Mouse (Mus musculus) left cerebral cortex, adult 18-20 months (tissue): ENCODE measurements around the gene B3gat2. TPM values are rescaled to one million over a fixed set of nuclear protein-coding genes. Genes with fewer than 3 reads are reported as not detected.
A peak's percentile ranks its signal among the peaks of the same experiment; 100 is the strongest.

Source experiments
- DNase-seq, 2 experiments: peaks; one replicate each; pipeline ENCODE4 v3.0.0; 2021 to 2022; ENCODE audit warnings: low spot score in 2 of 2, mixed read lengths in 1 of 2
- long read RNA-seq, 2 experiments: library from polyadenylated mRNA; stranded (forward); transcript quantifications; one replicate each; pipeline ENCODE4 v2.0.0; 2021
- total RNA-seq, 2 experiments: library from RNA; stranded (reverse); gene quantifications; 2 replicates each; pipeline ENCODE4 v1.2.3; 2021

Gene B3gat2
- 1 to 10 TPM; 6.9 to 8.6 TPM for total RNA-seq
- long read RNA-seq, experiment 1, full-length matches to known transcripts = 1 of 1 reads
- long read RNA-seq, experiment 1, partial matches to known transcripts = 0 of 1 reads
- long read RNA-seq, experiment 1, other reads (novel, unspliced or antisense) = 0 of 1 reads
- long read RNA-seq, experiment 2, full-length matches to known transcripts = 1 of 1 reads
- long read RNA-seq, experiment 2, partial matches to known transcripts = 0 of 1 reads
- long read RNA-seq, experiment 2, other reads (novel, unspliced or antisense) = 0 of 1 reads

DNA sequence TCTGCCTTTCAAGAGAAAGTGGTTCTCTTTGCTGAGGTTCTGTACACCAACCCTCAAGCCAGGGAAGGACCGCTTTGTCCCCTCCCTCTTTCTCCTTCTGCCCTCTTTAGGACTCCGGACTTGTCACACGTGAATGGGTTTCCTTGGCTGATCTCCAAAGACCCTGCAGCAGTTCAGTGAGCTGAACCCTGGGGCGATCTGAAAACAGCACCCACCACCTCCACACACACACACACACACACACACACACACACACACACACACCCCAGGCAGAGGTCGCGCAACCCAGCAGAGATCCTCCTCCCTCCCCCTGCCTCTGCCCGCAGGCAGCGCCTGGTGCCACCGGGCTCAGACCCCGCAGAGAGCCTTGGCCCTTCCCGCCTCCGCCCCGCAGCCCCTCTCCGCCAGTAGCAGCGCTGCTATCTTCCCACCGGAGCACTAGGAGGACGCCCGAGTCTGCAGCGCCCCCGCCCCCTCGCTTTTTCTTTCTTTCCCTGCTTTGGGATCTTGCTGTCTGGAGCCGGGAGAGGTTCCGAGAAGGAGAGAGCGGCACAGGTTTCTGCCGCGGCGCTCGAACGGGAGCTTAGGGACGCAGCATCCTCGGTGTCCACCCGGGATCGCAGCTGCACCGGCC, at the start of gene B3gat2:
B3gat2 (plus strand) TSS at position 252 of the 634 bp plus-strand sequence.
- peak; percentile 24 to 51 for DNase-seq

DNA sequence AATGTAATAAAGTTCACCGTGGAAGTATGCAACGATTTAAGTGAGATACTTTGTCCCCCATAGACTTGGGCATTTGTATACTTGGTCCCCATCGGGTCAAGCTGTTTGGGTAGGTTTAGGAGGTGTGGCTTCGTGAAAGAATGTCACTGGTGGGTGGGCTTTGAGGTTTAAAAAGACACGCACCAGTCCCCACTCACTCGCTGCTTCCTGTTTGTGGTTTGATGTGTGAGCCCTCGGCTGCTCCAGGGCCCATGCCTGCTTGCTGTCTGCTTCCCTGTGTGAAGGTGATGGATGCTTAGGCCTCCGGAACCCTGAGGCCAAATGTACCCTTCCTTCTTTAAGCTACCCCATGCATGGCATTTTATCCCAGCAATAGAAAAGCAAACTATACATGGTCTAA, 41.2 kb upstream of the B3gat2 start:
- no peak for DNase-seq

GRCm38 (mm10) chr1:23721036-23721435, 40.5 kb upstream of the B3gat2 start:
- DNase-seq = no peak

GRCm38 (mm10) chr1:23722469-23723372, 38.8 kb upstream of the B3gat2 start:
- no peak for DNase-seq

GRCm38 (mm10) chr1:23731324-23731723, 30.2 kb upstream of the B3gat2 start:
- DNase-seq = no peak

- no peak for DNase-seq
Measured at GRCm38 (mm10) chr1:23750864-23751532, 10.6 kb upstream of the B3gat2 start.

GRCm38 (mm10) chr1:23753091-23753490, 8.5 kb upstream of the B3gat2 start:
- no peak for DNase-seq

DNA sequence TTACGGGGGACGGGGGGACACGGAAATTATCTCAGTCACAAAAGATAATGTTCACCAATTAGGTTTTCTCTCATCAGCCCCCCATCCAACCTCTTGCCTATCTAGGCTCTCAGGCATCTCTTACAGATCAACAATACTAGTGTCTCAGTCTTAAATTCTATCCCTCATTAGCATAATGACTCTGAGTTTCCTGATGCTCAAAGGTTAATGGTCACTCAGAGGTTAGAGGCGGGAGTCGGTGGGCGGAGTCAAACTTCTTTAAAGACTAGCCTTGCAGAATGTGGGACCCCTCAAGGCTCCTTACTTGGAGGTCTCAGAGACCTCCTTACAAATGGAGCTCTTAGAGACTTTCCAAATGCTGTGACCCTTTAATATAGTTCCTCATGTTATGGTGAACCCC, 8.0 kb upstream of the B3gat2 start:
- no peak for DNase-seq

GRCm38 (mm10) chr1:23754340-23754739, 7.2 kb upstream of the B3gat2 start:
- no peak for DNase-seq

- no peak for DNase-seq
Measured at GRCm38 (mm10) chr1:23754967-23755366, 6.6 kb upstream of the B3gat2 start.

DNA sequence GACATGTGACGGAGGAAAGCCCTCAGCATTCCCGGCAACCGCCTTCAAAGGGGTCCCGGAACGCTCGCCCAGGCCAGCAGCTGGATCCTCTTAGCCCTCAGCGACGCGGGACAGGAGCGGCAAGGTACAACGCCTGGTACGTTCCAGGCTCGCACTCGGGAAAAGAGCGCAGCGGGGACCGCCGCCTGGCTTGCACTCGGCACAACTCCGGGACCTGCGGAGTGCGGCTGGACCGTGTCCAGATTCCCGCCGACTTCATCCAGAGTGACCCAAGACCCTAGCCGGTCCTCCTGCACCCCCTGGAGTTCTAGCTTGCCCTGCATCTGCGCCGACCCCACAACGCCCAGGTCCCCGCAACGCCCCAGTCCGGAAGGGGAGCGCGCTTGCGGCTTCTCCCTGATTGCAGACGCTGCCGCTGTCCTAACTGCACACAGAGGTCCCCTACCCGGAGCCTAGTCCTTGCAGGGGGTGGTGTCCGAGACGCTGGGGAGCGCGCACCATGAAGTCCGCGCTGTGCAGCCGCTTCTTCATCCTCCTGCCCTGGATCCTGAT, 659 bp downstream of the B3gat2 start:
- DNase-seq = peak; percentile 9 to 34

DNA sequence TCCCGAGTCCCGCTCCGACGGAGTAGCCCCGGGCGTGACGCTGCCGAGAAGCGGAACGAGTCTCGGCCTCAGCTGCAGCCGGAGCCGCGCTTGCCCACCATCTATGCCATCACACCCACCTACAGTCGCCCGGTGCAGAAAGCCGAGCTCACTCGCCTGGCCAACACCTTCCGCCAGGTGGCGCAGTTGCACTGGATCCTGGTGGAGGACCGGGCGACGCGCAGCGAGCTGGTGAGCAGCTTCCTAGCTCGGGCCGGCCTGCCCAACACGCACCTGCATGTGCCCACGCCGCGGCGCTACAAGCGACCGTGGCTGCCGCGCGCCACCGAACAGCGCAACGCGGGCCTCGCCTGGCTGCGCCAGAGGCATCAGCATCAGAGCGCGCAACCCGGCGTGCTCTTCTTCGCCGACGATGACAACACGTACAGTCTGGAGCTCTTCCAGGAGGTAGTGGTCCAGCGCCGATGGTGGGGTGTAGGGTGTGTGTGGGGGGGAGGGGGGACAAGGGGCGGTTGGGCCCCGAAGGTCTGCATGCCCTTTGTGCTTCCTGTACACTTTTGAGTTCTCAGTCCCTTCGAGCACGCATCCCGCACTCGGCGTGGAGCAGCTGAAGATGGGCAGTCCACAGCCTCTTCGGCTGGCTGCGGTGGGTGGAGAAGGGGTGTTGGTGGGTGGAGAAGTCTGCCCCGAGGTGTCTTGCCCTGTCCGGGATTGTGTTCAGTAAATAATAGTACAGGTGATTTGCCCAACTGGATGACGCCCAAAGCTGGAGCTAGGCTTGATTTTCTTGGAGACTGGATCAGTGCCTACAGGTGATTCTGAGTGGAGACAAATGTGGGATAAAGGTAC, 1.5 kb downstream of the B3gat2 start:
- DNase-seq = peak; percentile 95 to 97

- no peak for DNase-seq
Measured at GRCm38 (mm10) chr1:23763726-23764125, 2.2 kb downstream of the B3gat2 start.

DNA sequence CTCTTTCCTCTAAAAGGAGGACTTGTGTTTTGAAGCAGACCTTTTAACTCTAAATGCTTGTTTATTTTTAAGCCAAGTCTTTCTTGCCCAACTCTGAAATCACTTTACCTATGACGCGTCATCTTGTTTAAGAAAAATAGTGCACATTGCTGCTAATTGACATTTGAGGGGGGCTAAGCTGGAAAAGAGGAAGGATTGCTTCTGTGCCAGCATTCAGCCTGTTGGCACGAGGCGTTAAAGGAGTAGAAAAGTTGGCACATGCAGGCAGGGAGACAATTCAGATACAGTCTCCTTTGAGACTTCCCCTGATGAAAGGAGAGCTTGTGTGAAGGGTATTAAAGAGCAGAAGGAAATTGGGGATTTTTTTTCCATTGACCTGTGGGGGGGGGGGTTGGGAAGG, 3.2 kb downstream of the B3gat2 start:
- DNase-seq = no peak

DNA sequence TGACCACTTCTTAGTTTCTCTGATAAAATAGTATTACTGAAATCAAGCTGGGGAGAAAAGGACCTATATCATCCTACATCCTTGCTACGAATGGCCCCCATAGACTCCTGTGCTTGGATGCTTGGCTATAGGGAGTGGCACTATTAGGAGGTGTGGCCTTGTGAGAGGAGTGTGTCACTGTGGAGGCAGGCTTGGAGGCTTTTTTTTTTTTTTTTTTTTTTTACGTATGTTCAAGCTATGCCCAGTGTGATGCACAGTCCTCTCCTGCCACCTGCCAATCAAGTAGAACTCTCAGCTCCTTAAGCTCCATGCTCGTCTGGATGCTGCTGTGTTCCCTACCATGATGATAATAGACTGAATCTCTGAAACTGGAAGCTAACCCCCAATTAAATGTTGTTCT, 11.5 kb downstream of the B3gat2 start:
- DNase-seq = no peak

GRCm38 (mm10) chr1:23792737-23793533, 31.4 kb downstream of the B3gat2 start:
- DNase-seq = peak; percentile 54 to 85

GRCm38 (mm10) chr1:23798306-23798705, 36.8 kb downstream of the B3gat2 start:
- DNase-seq = no peak

- no peak for DNase-seq
Measured at GRCm38 (mm10) chr1:23821615-23822014, 60.1 kb downstream of the B3gat2 start.
